Mouse (Mus musculus) ES-Bruce4 (cell line): ENCODE measurements around the gene Nmnat3. TPM values are rescaled to one million over a fixed set of nuclear protein-coding genes. Genes with fewer than 3 reads are reported as not detected.

Experiments used
- H3K27ac ChIP-seq: 2 replicates; pipeline ENCODE4 v1.5.1; 2012; ENCODE audit warnings: low read length, inconsistent platforms; ENCODE audit not compliant: insufficient read depth
- H3K27me3 ChIP-seq: 2 replicates; pipeline ENCODE4 v1.6.1; 2012; ENCODE audit warnings: mild to moderate bottlenecking, low read length, inconsistent platforms; ENCODE audit not compliant: control insufficient read depth, poor library complexity, insufficient read depth, severe bottlenecking
- H3K36me3 ChIP-seq: 2 replicates; pipeline ENCODE4 v1.6.1; 2012; ENCODE audit warnings: inconsistent platforms, mild to moderate bottlenecking, low read length, moderate library complexity; ENCODE audit not compliant: control insufficient read depth, poor library complexity, insufficient read depth, severe bottlenecking
- H3K4me1 ChIP-seq: one replicate; pipeline ENCODE4 v1.8.1; 2011; ENCODE audit warnings: low read length; ENCODE audit not compliant: control insufficient read depth, insufficient read depth
- H3K4me3 ChIP-seq: 2 replicates; pipeline ENCODE4 v1.5.1; 2011; ENCODE audit warnings: low read depth, mild to moderate bottlenecking, low read length
- H3K9ac ChIP-seq: 2 replicates; pipeline ENCODE4 v1.6.1; 2012; ENCODE audit warnings: low read depth, mild to moderate bottlenecking, inconsistent platforms; ENCODE audit not compliant: poor library complexity, severe bottlenecking
- H3K9me3 ChIP-seq: replicated peaks from 2 replicates; pipeline ENCODE4 v1.6.1; 2012; ENCODE audit warnings: mild to moderate bottlenecking, low read length, inconsistent platforms; ENCODE audit not compliant: control insufficient read depth, poor library complexity, insufficient read depth, severe bottlenecking
- CTCF ChIP-seq: IDR thresholded peaks from one replicate; pipeline ENCODE4 v1.8.1; 2011; ENCODE audit warnings: low read depth, low read length
- EP300 ChIP-seq: IDR thresholded peaks from 2 replicates; pipeline ENCODE4 v1.6.1; 2011; ENCODE audit warnings: low read depth, low read length; ENCODE audit not compliant: insufficient read depth
- POLR2A ChIP-seq: IDR thresholded peaks from one replicate; pipeline ENCODE4 v1.8.1; 2011; ENCODE audit warnings: low read length; ENCODE audit not compliant: insufficient read depth
- polyA plus RNA-seq: library from polyadenylated mRNA; stranded (reverse); fragments of >200 nt; gene quantifications from 2 replicates; pipeline ENCODE4 v1.2.4, GENCODE M21; 2011; ENCODE audit warnings: low read depth; ENCODE audit not compliant: missing spikeins, insufficient read depth, insufficient read length

The Nmnat3 gene
- polyA plus RNA-seq, 1 experiment = 1.8 TPM

DNA sequence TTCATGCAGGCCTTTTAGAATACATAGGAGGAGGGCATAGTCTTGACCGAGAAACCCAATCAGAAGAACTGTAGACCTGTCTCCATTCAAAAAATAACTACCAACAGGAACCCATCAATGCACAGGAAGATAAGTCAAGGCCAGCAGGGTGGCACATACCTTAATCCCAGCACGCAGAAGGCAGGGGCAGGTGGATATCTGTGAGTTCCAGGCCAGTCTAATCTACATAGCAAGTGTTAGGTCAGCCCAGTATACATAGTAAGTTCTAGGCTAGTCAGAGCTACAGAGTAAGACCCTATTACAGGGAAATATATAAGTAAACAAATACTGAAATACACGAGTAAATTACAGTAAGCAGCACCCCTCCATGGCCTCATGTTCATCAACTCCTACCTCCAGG lies 110.6 kb downstream of the Nmnat3 start:
- Histone ChIP-seq H3K4me3 (no peak overlapping the region), H3K27ac (no peak overlapping the region), H3K27me3 (no peaks in the 10 kb centered on the region), H3K36me3 (no peaks in the 10 kb centered on the region), H3K4me1 (no peaks in the 10 kb centered on the region), H3K9me3 (no peaks in the 10 kb centered on the region), H3K9ac (no peak overlapping the region)
- TF ChIP-seq CTCF (no peak), POLR2A (no peak), EP300 (no peak)

GRCm38 (mm10) chr9:98400185-98400894 lies 113.1 kb downstream of the Nmnat3 start:
- H3K9me3 ChIP-seq = no peaks in the 10 kb centered on the region
- H3K4me1 ChIP-seq = no peaks in the 10 kb centered on the region
- no peak overlapping the region for H3K4me3 ChIP-seq
- H3K27me3 ChIP-seq = no peaks in the 10 kb centered on the region
- H3K36me3 ChIP-seq = no peaks in the 10 kb centered on the region
- TF ChIP-seq POLR2A = no peak
- TF ChIP-seq CTCF = no peak
- TF ChIP-seq EP300 = no peak
- no peak overlapping the region for H3K27ac ChIP-seq
- no peak overlapping the region for H3K9ac ChIP-seq

- H3K4me1 ChIP-seq = no peaks in the 10 kb centered on the region
- no peaks in the 10 kb centered on the region for H3K27me3 ChIP-seq
- no peak for TF ChIP-seq EP300
- TF ChIP-seq CTCF = no peak
- TF ChIP-seq POLR2A = no peak
- H3K27ac ChIP-seq = no peak overlapping the region
- no peak overlapping the region for H3K4me3 ChIP-seq
- H3K36me3 ChIP-seq = no peaks in the 10 kb centered on the region
- no peak overlapping the region for H3K9ac ChIP-seq
- no peaks in the 10 kb centered on the region for H3K9me3 ChIP-seq
Observed at GRCm38 (mm10) chr9:98401611-98402010, 114.4 kb downstream of the Nmnat3 start.

- H3K4me1 ChIP-seq = no peaks in the 10 kb centered on the region
- no peaks in the 10 kb centered on the region for H3K27me3 ChIP-seq
- no peak overlapping the region for H3K4me3 ChIP-seq
- TF ChIP-seq POLR2A = no peak
- TF ChIP-seq EP300 = no peak
- no peak for TF ChIP-seq CTCF
- no peak overlapping the region for H3K27ac ChIP-seq
- H3K36me3 ChIP-seq = no peaks in the 10 kb centered on the region
- H3K9me3 ChIP-seq = no peaks in the 10 kb centered on the region
- no peak overlapping the region for H3K9ac ChIP-seq
Observed at GRCm38 (mm10) chr9:98407771-98408170, 120.5 kb downstream of the Nmnat3 start.

- Histone ChIP-seq H3K9ac (no peak overlapping the region), H3K27ac (no peak overlapping the region), H3K36me3 (no peaks in the 10 kb centered on the region), H3K9me3 (no peaks in the 10 kb centered on the region), H3K27me3 (no peaks in the 10 kb centered on the region), H3K4me1 (no peaks in the 10 kb centered on the region), H3K4me3 (no peak overlapping the region)
- peak; percentile 85 for TF ChIP-seq CTCF
- TF ChIP-seq EP300 = no peak
Observed at GRCm38 (mm10) chr9:98409137-98409536, 121.9 kb downstream of the Nmnat3 start.

DNA sequence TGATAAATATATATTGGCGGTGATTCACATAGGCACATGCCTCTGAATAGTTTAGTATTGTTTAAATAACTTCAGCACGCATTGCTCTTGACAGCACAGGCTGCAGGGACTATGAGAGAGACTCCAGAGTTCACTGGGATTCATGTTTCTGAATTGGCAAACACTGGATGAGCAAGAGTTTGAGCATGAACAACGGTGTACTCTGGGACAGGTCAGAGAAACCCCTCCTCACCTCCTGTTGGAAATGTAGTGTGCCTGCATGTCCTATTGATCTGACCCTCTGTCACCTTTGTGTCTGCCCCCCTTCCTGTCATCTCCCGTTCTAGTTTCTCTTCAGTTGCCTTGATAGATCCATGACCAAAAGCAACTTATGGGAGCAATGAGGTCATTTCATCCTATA lies 128.2 kb downstream of the Nmnat3 start:
- Histone ChIP-seq H3K27ac (no peak overlapping the region), H3K36me3 (no peaks in the 10 kb centered on the region), H3K4me1 (no peaks in the 10 kb centered on the region), H3K4me3 (no peak overlapping the region), H3K9ac (no peak overlapping the region), H3K27me3 (no peaks in the 10 kb centered on the region), H3K9me3 (no peaks in the 10 kb centered on the region)
- no peak for TF ChIP-seq POLR2A
- TF ChIP-seq CTCF = no peak
- no peak for TF ChIP-seq EP300
